Mouse (Mus musculus) small intestine, adult 2 months (tissue): ENCODE data around the gene Orc5.

Experiments used
- CTCF ChIP-seq: fragments of 200-500 bp; IDR thresholded peaks from 2 replicates; pipeline ENCODE4 v1.5.1; 2012; ENCODE audit warnings: low read depth, mild to moderate bottlenecking, control low read depth, inconsistent platforms, low read length, moderate library complexity, mixed read lengths; ENCODE audit not compliant: insufficient replicate concordance, insufficient read length; ENCODE audit errors: extremely low read depth
- POLR2A ChIP-seq: fragments of 200-500 bp; IDR thresholded peaks from 2 replicates; pipeline ENCODE4 v1.6.1; 2012; ENCODE audit warnings: low read depth, mild to moderate bottlenecking, control low read depth, inconsistent platforms, low read length, moderate library complexity

DNA sequence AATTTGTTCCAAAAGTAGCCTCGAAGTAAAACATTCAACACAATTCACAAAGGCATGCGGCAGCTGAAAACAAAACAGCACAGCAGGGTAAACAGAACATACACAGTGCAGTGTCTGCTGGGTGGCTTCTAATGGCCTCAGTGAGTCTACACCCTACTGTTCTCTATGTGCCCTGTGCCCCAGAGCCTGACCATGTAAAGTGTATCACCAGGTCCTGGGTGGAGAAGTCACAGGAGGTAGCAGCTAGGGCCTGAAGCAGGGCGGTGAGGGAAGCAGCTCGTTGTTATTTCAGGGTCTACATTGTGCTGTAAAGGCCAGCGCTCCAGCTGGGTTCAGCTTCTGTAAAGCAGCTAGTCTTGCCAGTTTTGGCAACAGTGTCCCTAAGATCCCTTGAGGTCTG, 3.7 kb downstream of the Orc5 start:
- TF ChIP-seq CTCF, result no peak
- no peak for TF ChIP-seq POLR2A
